Mouse (Mus musculus) MEL (cell line): ENCODE measurements around the gene Plekhj1.
A peak's percentile ranks its signal among the peaks of the same experiment; 100 is the strongest.

ENCODE experiments used
- CTCF ChIP-seq, 3 experiments: IDR thresholded peaks in 2 of 3; conservative IDR thresholded peaks in 1 of 3; 2 replicates each; pipeline ENCODE4 v1.5.1; 2011 to 2012; ENCODE audit warnings: low read length in 3 of 3, low read depth in 2 of 3, mild to moderate bottlenecking in 2 of 3, improper control_type of control experiment in 1 of 3, inconsistent platforms in 1 of 3, mixed read lengths in 1 of 3, moderate library complexity in 1 of 3; ENCODE audit not compliant: control insufficient read depth in 1 of 3, insufficient read depth in 1 of 3, poor library complexity in 1 of 3, severe bottlenecking in 1 of 3
- EP300 ChIP-seq, 2 experiments: IDR thresholded peaks; 2 replicates each; pipeline ENCODE4 v1.6.1; 2011; ENCODE audit warnings: improper control_type of control experiment in 2 of 2, low read length in 2 of 2, low read depth in 1 of 2, mild to moderate bottlenecking in 1 of 2
- ETS1 ChIP-seq: IDR thresholded peaks from 2 replicates; pipeline ENCODE4 v1.6.1; 2012; ENCODE audit warnings: low read depth, mild to moderate bottlenecking, inconsistent platforms, low read length, improper control_type of control experiment, moderate library complexity
- HCFC1 ChIP-seq: IDR thresholded peaks from 2 replicates; pipeline ENCODE4 v1.6.1; 2012; ENCODE audit warnings: low read depth, mild to moderate bottlenecking, inconsistent platforms, low read length, improper control_type of control experiment, moderate library complexity
- POLR2A ChIP-seq, 2 experiments: IDR thresholded peaks; 2 replicates each; pipeline ENCODE4 v1.6.1; 2011 to 2012; ENCODE audit warnings: low read length in 2 of 2, mild to moderate bottlenecking in 2 of 2, control low read depth in 1 of 2, improper control_type of control experiment in 1 of 2, low read depth in 1 of 2, moderate library complexity in 1 of 2; ENCODE audit not compliant: control insufficient read depth in 1 of 2, insufficient read depth in 1 of 2, poor library complexity in 1 of 2
- ZMIZ1 ChIP-seq: IDR thresholded peaks from 2 replicates; pipeline ENCODE4 v1.6.1; 2012; ENCODE audit warnings: low read depth, mild to moderate bottlenecking, inconsistent platforms, low read length, improper control_type of control experiment, moderate library complexity

DNA sequence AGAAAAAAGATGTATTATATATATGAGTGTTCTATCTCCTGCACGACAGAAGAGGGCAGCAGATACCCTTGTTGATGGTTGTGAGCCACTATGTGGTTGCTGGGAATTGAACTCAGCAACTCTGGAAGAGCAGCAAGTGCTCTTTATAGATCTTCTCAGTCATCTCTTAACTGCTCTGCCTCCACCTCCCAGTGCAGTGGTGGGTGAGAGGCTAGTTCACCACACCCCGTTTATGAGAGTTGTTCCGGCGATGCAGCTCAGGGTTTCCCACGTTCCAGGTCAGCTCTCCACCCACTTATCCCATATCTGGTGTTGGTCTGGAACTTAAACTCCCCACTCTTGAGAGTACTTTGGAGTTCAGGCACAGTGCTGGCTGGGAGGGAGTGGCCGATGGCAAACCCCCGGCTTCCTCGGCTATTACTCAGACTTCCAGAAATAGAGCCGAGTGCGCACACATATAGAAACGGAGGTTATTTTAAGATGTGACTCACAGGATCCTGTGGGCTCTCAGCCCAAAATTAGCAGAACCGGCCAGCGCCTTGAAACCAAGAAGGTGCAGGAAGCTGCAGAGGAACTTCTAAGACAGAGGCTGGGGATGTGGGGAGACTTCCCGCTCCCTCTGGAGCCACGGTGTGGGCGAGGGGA, 47.1 kb downstream of the Plekhj1 start:
- peak; percentile 51 to 71 (median 53) for TF ChIP-seq CTCF (IDR thresholded peaks at IDR 0.05 in 2 of 3, conservative IDR thresholded peaks at IDR 0.05 in 1 of 3; ENCODE audit: control insufficient read depth in 1 of 3, insufficient read depth in 1 of 3, low read depth in 2 of 3, low read length in 3 of 3, poor library complexity in 1 of 3, severe bottlenecking in 1 of 3)
- TF ChIP-seq ZMIZ1: no peak
- TF ChIP-seq POLR2A (IDR thresholded peaks at IDR 0.05; ENCODE audit: control insufficient read depth in 1 of 2, insufficient read depth in 1 of 2, low read depth in 1 of 2, low read length in 2 of 2, poor library complexity in 1 of 2): no peak
- TF ChIP-seq HCFC1: no peak
- TF ChIP-seq ETS1: no peak
- TF ChIP-seq EP300 (IDR thresholded peaks at IDR 0.05; ENCODE audit: low read depth in 1 of 2, low read length in 2 of 2): no peak
